ENCODE assay signal across 17 mouse cellular contexts in the genomic region with DNA sequence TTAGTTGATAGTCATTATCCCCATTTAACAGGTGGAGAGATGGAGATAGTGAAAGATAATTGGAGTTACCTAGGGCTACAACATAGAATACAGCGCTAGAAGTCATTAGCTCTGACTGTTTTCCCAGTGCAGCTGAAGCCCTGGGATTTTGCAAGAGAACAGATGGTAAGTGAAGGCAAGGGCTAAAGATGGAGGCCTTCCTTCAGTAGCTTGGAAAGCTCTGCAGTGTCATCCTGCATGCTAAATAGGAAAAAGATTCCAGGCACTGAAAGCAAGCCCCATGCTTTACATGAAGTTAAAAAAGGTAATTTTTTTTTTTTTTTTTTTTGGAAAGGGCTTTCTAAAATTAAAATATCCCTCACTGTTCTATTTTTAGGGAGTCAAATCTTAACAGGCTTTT.
"Had no signal": no experiment of that assay in that cellular context is flagged by ENCODE, and none has a peak within 500 bp of the region (broad histone marks: within the 10 kb centered on the region; RNA-seq: fewer than 3 reads in every experiment).

No protein-coding gene starts in this region.

- H3K27ac ChIP-seq: kidney, postnatal 0 days; limb, embryonic 12.5 days; liver, embryonic 13.5 days; lung, embryonic 15.5 days; macrophage; midbrain, embryonic 15.5 days; neural tube, embryonic 12.5 days; stomach, embryonic 15.5 days had no signal

- H3K4me2 ChIP-seq: limb, embryonic 12.5 days; liver, embryonic 13.5 days; lung, embryonic 15.5 days; midbrain, embryonic 11.5 days; midbrain, embryonic 15.5 days; neural tube, embryonic 12.5 days; stomach, embryonic 15.5 days had no signal

- ATAC-seq: liver, postnatal 0 days; midbrain, embryonic 15.5 days had no signal

- DNase-seq: kidney, adult 11 months; kidney, adult 9 months; kidney, postnatal 4 days; liver; liver, embryonic 13.5 days; liver, postnatal 0 days; lung, postnatal 14 days; thymus, postnatal 4 days had no signal

- H3K9me3 ChIP-seq: limb, embryonic 12.5 days; liver, embryonic 13.5 days; lung, embryonic 15.5 days; midbrain, embryonic 15.5 days; neural tube, embryonic 12.5 days; stomach, embryonic 15.5 days had no signal

- H3K36me3 ChIP-seq: limb, embryonic 12.5 days; liver, embryonic 13.5 days; lung, embryonic 15.5 days; midbrain, embryonic 15.5 days; neural tube, embryonic 12.5 days; stomach, embryonic 15.5 days had no signal

- H3K9ac ChIP-seq: limb, embryonic 12.5 days; liver, embryonic 13.5 days; liver, postnatal 0 days; lung, embryonic 15.5 days; midbrain, embryonic 15.5 days; neural tube, embryonic 12.5 days; stomach, embryonic 15.5 days had no signal

- H3K27me3 ChIP-seq: limb, embryonic 12.5 days; liver, embryonic 13.5 days; lung, embryonic 15.5 days; megakaryocyte, embryonic 14.5 days; midbrain, embryonic 15.5 days; neural tube, embryonic 12.5 days; stomach, embryonic 15.5 days had no signal

- H3K4me1 ChIP-seq: limb, embryonic 12.5 days; liver, embryonic 13.5 days; lung, embryonic 15.5 days; megakaryocyte, embryonic 14.5 days; midbrain, embryonic 15.5 days; neural tube, embryonic 12.5 days; stomach, embryonic 15.5 days had no signal

- H3K4me3 ChIP-seq: limb, embryonic 12.5 days; liver, embryonic 13.5 days; lung, embryonic 15.5 days; megakaryocyte, embryonic 14.5 days; midbrain, embryonic 15.5 days; neural tube, embryonic 12.5 days; stomach, embryonic 15.5 days had no signal
